Mouse (Mus musculus) limb, embryonic 11.5 days (tissue): ENCODE measurements around the gene Cbx8. TPM values are rescaled to one million over a fixed set of nuclear protein-coding genes. Genes with fewer than 3 reads are reported as not detected.

ENCODE experiments used
- ATAC-seq: fragments of 200-750 bp; cut with Nextera tagmentation; 2 replicates; pipeline ENCODE4 v1.8.0; 2017; ENCODE audit warnings: low read depth; ENCODE audit not compliant: insufficient number of reproducible peaks, low FRiP score, low TSS enrichment
- DNase-seq: peaks from one replicate; pipeline ENCODE4 v3.0.0-alpha.2; 2015; ENCODE audit warnings: low spot score
- H3K27ac ChIP-seq: fragments of 300-500 bp; sonication (generic); replicated peaks from 2 replicates; pipeline ENCODE4 v1.5.1; 2014; ENCODE audit warnings: low read depth, mild to moderate bottlenecking, low read length
- H3K27me3 ChIP-seq: fragments of 300-500 bp; sonication (generic); 2 replicates; pipeline ENCODE4 v1.6.1; 2014; ENCODE audit warnings: mild to moderate bottlenecking, low read length, mixed read lengths; ENCODE audit not compliant: control insufficient read depth, insufficient read depth
- H3K36me3 ChIP-seq: fragments of 300-500 bp; sonication (generic); 2 replicates; pipeline ENCODE4 v1.6.1; 2014; ENCODE audit warnings: mild to moderate bottlenecking, low read length, moderate library complexity, mixed read lengths; ENCODE audit not compliant: control insufficient read depth, insufficient read depth
- H3K4me1 ChIP-seq: fragments of 300-500 bp; sonication (generic); 2 replicates; pipeline ENCODE4 v1.6.1; 2014; ENCODE audit warnings: low read length, mixed read lengths; ENCODE audit not compliant: control insufficient read depth, insufficient read depth
- H3K4me2 ChIP-seq: fragments of 300-500 bp; sonication (generic); 2 replicates; pipeline ENCODE4 v1.6.1; 2014; ENCODE audit warnings: low read depth, mild to moderate bottlenecking, moderate library complexity; ENCODE audit not compliant: severe bottlenecking
- H3K4me3 ChIP-seq: fragments of 300-500 bp; sonication (generic); 2 replicates; pipeline ENCODE4 v1.5.1; 2014; ENCODE audit warnings: low read depth, low read length
- H3K9ac ChIP-seq: fragments of 300-500 bp; sonication (generic); 2 replicates; pipeline ENCODE4 v1.6.1; 2014; ENCODE audit warnings: mild to moderate bottlenecking, low read length
- H3K9me3 ChIP-seq: fragments of 300-500 bp; sonication (generic); 2 replicates; pipeline ENCODE4 v1.6.1; 2016; ENCODE audit warnings: low read length; ENCODE audit not compliant: control insufficient read depth
- WGBS: fragments of 180-500 bp; shearing (Covaris S2); extraction: QIAGEN DNeasy Blood & Tissue Kit; methylation state at CpG from one replicate; pipeline ENCODE4 v1.1.7; 2014; 5-methylcytosine and 5-hydroxymethylcytosine counted together
- polyA plus RNA-seq: library from polyadenylated mRNA; unstranded; fragments of >200 nt; fragmentation: Nextera tagmentation; extraction: Ambion mirVana; gene quantifications from 2 replicates; pipeline ENCODE4 v1.2.1, GENCODE M21; 2014

Gene Cbx8
- polyA plus RNA-seq, 1 experiment from 2014 or later = 13.4 TPM

- Histone ChIP-seq H3K36me3 (no peaks in the 10 kb centered on the region), H3K27me3 (peaks cover 76% of the 10 kb centered on the region), H3K4me3 (peak overlapping the region; percentile 12; the same call in 1 of the 2 replicates), H3K9ac (no peak overlapping the region), H3K4me2 (peak overlapping the region; percentile 77), H3K27ac (no peak overlapping the region), H3K9me3 (no peaks in the 10 kb centered on the region), H3K4me1 (peaks cover 40% of the 10 kb centered on the region)
- WGBS = under 1% methylated on average over 42 of the region's 43 CpGs
- DNase-seq = peak; percentile 71
- no peak for ATAC-seq
Observed at GRCm38 (mm10) chr11:119047261-119048132, 6.7 kb upstream of the Cbx8 start.

GRCm38 (mm10) chr11:119046601-119047245 lies 6.0 kb upstream of the Cbx8 start:
- Histone ChIP-seq H3K4me3 (peak overlapping the region; percentile 12), H3K9me3 (no peaks in the 10 kb centered on the region), H3K36me3 (no peaks in the 10 kb centered on the region), H3K27me3 (peaks cover 69% of the 10 kb centered on the region), H3K9ac (no peak overlapping the region), H3K27ac (no peak overlapping the region), H3K4me2 (peak overlapping the region; percentile 77), H3K4me1 (peaks cover 43% of the 10 kb centered on the region)
- under 1% methylated on average over 39 of the region's 39 CpGs for whole genome bisulfite sequencing
- no peak for ATAC-seq
- DNase-seq = peak; percentile 83

- H3K36me3 ChIP-seq = no peaks in the 10 kb centered on the region
- 1% methylated on average over 39 of the region's 41 CpGs for WGBS
- ATAC-seq = no peak
- H3K9me3 ChIP-seq = no peaks in the 10 kb centered on the region
- H3K9ac ChIP-seq = peak overlapping the region; percentile 41
- peaks cover 51% of the 10 kb centered on the region for H3K27me3 ChIP-seq
- H3K27ac ChIP-seq = no peak overlapping the region
- H3K4me2 ChIP-seq = peak overlapping the region; percentile 52
- peaks cover 51% of the 10 kb centered on the region for H3K4me1 ChIP-seq
- peak; percentile 71 for DNase-seq
- peak overlapping the region; percentile 23 for H3K4me3 ChIP-seq
Observed at GRCm38 (mm10) chr11:119044551-119045337, 4.0 kb upstream of the Cbx8 start.

GRCm38 (mm10) chr11:119043761-119044550 lies 3.2 kb upstream of the Cbx8 start:
- peak; percentile 78 for DNase-seq
- peak overlapping the region; percentile 23; the same call in 1 of the 2 replicates for H3K4me3 ChIP-seq
- H3K4me1 ChIP-seq = peaks cover 59% of the 10 kb centered on the region
- 0 out of 2 replicates have a peak, but pooled peaks cover 2% of the 10 kb centered on the region for H3K36me3 ChIP-seq
- H3K27me3 ChIP-seq = peaks cover 47% of the 10 kb centered on the region
- H3K4me2 ChIP-seq = peak overlapping the region; percentile 52
- no peak for ATAC-seq
- 2% methylated on average over 10 of the region's 10 CpGs for whole genome bisulfite sequencing
- H3K9me3 ChIP-seq = no peaks in the 10 kb centered on the region
- no peak overlapping the region for H3K27ac ChIP-seq
- no peak overlapping the region for H3K9ac ChIP-seq

- peak overlapping the region; percentile 75; the same call in 1 of the 2 replicates for H3K27ac ChIP-seq
- H3K4me3 ChIP-seq = peak overlapping the region; percentile 15; the same call in 1 of the 2 replicates
- ATAC-seq = no peak
- WGBS = 2% methylated on average over 4 of the region's 4 CpGs
- H3K36me3 ChIP-seq = peaks cover 5% of the 10 kb centered on the region; the same call in 1 of the 2 replicates
- peak overlapping the region; percentile 91 for H3K4me2 ChIP-seq
- H3K9ac ChIP-seq = 0 out of 2 replicates have a peak overlapping the region, but pooled peaks have one; percentile 45
- DNase-seq = no peak
- H3K27me3 ChIP-seq = peaks cover 43% of the 10 kb centered on the region
- H3K4me1 ChIP-seq = peaks cover 65% of the 10 kb centered on the region
- no peaks in the 10 kb centered on the region for H3K9me3 ChIP-seq
Observed at GRCm38 (mm10) chr11:119043273-119043540, 2.4 kb upstream of the Cbx8 start.

- WGBS = under 1% methylated on average over 52 of the region's 52 CpGs
- ATAC-seq (no peak), DNase-seq (peak; percentile 82)
- Histone ChIP-seq H3K36me3 (peaks cover 5% of the 10 kb centered on the region; the same call in 1 of the 2 replicates), H3K4me3 (peak overlapping the region; percentile 15), H3K9ac (peak overlapping the region; percentile 45; the same call in 1 of the 2 replicates), H3K4me1 (peaks cover 66% of the 10 kb centered on the region), H3K27me3 (peaks cover 43% of the 10 kb centered on the region), H3K27ac (peak overlapping the region; percentile 75), H3K9me3 (no peaks in the 10 kb centered on the region), H3K4me2 (peak overlapping the region; percentile 91)
Observed at GRCm38 (mm10) chr11:119042466-119043272, 1.9 kb upstream of the Cbx8 start.

- peaks cover 70% of the 10 kb centered on the region for H3K4me1 ChIP-seq
Observed at GRCm38 (mm10) chr11:119041750-119042465, 1.1 kb upstream of the Cbx8 start.

More at GRCm38 (mm10) chr11:119041750-119042465, 1.1 kb upstream of the Cbx8 start:
- peak overlapping the region; percentile 75 for H3K27ac ChIP-seq
- ATAC-seq (no peak), DNase-seq (no peak)
- under 1% methylated on average over 31 of the region's 31 CpGs for WGBS
- peak overlapping the region; percentile 75 for H3K4me3 ChIP-seq
- H3K9me3 ChIP-seq = no peaks in the 10 kb centered on the region
- peak overlapping the region; percentile 65 for H3K9ac ChIP-seq
- peaks cover 36% of the 10 kb centered on the region for H3K27me3 ChIP-seq
- H3K36me3 ChIP-seq = peaks cover 5% of the 10 kb centered on the region; the same call in 1 of the 2 replicates
- H3K4me2 ChIP-seq = peak overlapping the region; percentile 91
